Mouse (Mus musculus) limb, embryonic 14.5 days (tissue): ENCODE data around the gene Ndufa6. TPM values are rescaled to one million over a fixed set of nuclear protein-coding genes. Genes with fewer than 3 reads are reported as not detected.

Source experiments
- ATAC-seq: fragments of 200-750 bp; cut with Nextera tagmentation; 2 replicates; pipeline ENCODE4 v1.8.0; 2017; ENCODE audit warnings: low read depth, moderate number of reproducible peaks, moderate TSS enrichment; ENCODE audit not compliant: low FRiP score
- DNase-seq: peaks from one replicate; pipeline ENCODE4 v3.0.0-alpha.2; 2015; ENCODE audit warnings: low spot score
- H3K27ac ChIP-seq: fragments of 300-500 bp; sonication (generic); replicated peaks from 2 replicates; pipeline ENCODE4 v1.5.1; 2014; ENCODE audit warnings: low read depth, mild to moderate bottlenecking, low read length, moderate library complexity, mixed read lengths
- H3K27me3 ChIP-seq: fragments of 300-500 bp; sonication (generic); 2 replicates; pipeline ENCODE4 v1.6.1; 2014; ENCODE audit warnings: low read length, mixed read lengths; ENCODE audit not compliant: control insufficient read depth, insufficient read depth
- H3K36me3 ChIP-seq: fragments of 300-500 bp; sonication (generic); 2 replicates; pipeline ENCODE4 v1.6.1; 2014; ENCODE audit warnings: mild to moderate bottlenecking, low read length, moderate library complexity, mixed read lengths; ENCODE audit not compliant: control insufficient read depth, insufficient read depth
- H3K4me1 ChIP-seq: fragments of 300-500 bp; sonication (generic); 2 replicates; pipeline ENCODE4 v1.6.1; 2014; ENCODE audit warnings: antibody characterized with exemption, low read length, mixed read lengths; ENCODE audit not compliant: control insufficient read depth, insufficient read depth
- H3K4me2 ChIP-seq: fragments of 300-500 bp; sonication (generic); replicated peaks from 2 replicates; pipeline ENCODE4 v1.6.1; 2014; ENCODE audit warnings: low read depth, mild to moderate bottlenecking, low read length, moderate library complexity; ENCODE audit not compliant: severe bottlenecking
- H3K4me3 ChIP-seq: fragments of 300-500 bp; sonication (generic); replicated peaks from 2 replicates; pipeline ENCODE4 v1.5.1; 2014; ENCODE audit warnings: low read length
- H3K9ac ChIP-seq: fragments of 300-500 bp; sonication (generic); 2 replicates; pipeline ENCODE4 v1.6.1; 2014; ENCODE audit warnings: mild to moderate bottlenecking, low read depth, low read length, moderate library complexity; ENCODE audit not compliant: severe bottlenecking
- H3K9me3 ChIP-seq: fragments of 300-500 bp; sonication (generic); 2 replicates; pipeline ENCODE4 v1.6.1; 2016; ENCODE audit warnings: low read length; ENCODE audit not compliant: control insufficient read depth
- POLR2A ChIP-seq: fragments of 200-500 bp; IDR thresholded peaks from 2 replicates; pipeline ENCODE4 v1.8.0; 2012; ENCODE audit warnings: inconsistent platforms, mild to moderate bottlenecking, moderate library complexity, borderline replicate concordance; ENCODE audit not compliant: insufficient read depth, insufficient read length; ENCODE audit errors: extremely low read depth
- WGBS: fragments of 180-500 bp; shearing (Covaris S2); extraction: QIAGEN DNeasy Blood & Tissue Kit; methylation state at CpG from one replicate; pipeline ENCODE4 v1.1.7; 2014; 5-methylcytosine and 5-hydroxymethylcytosine counted together
- polyA plus RNA-seq, 2 experiments: library from polyadenylated mRNA; depleted of rRNA in 1 of 2; stranded (reverse) in 1 of 2; unstranded in 1 of 2; fragments of >200 nt; fragmentation: Nextera tagmentation in 1 of 2; extraction: Ambion mirVana in 1 of 2; gene quantifications; 2 replicates each; pipeline versions ENCODE4 v1.2.1 to v1.2.3; 2012 to 2014

Gene Ndufa6
- polyA plus RNA-seq, 2 experiments, result 318 to 348 TPM

DNA sequence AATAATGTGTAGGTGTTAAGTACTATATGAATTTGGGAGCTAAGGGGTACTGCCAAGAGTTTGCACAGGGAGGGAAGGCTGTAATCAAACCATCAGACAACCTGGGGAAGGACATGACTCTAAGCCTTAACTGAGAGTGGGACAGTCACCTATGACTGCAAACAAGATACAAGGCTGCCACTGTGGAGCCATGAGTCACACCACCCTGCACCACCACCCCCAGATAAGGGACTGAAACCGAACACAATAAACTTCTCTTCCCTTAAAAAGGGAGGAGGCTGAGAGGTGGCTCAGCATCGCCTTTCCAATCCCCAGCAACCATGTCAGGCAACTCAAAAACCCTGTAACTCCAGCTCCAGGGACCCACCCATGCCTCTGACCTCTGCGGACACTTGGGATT is 2.6 kb downstream of the Ndufa6 start:
- no peak for ATAC-seq
- peaks cover 25% of the 10 kb centered on the region for H3K4me1 ChIP-seq

DNA sequence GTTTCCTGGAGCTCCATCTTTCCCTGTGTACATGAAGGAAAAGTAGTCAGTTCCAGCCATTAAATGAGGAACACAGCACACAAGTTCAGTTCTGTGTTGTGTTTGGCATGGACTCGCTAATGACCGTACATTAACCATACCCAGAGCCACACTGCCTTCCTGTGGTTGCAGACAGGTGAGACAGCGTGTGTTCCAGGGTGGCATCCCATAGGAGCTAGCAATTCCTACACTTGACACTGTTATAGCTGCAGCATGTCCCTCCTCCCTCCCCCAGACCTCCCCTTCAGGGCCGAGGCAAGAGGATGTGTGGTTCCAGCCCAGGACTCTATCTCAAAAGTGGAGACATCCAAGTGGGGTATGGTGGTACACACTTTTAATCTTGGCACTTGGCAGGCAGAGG is 3.8 kb downstream of the Ndufa6 start:
- TF ChIP-seq POLR2A, result no peak
- H3K4me1 ChIP-seq, result peaks cover 25% of the 10 kb centered on the region
- H3K27ac ChIP-seq, result no peak overlapping the region
- 87% methylated on average over 4 of the region's 4 CpGs for WGBS
- no peak overlapping the region for H3K4me3 ChIP-seq
- no peaks in the 10 kb centered on the region for H3K9me3 ChIP-seq
- peaks cover 35% of the 10 kb centered on the region for H3K36me3 ChIP-seq
- DNase-seq (no peak), ATAC-seq (no peak)
- H3K4me2 ChIP-seq, result no peak overlapping the region
- no peaks in the 10 kb centered on the region for H3K27me3 ChIP-seq
- no peak overlapping the region for H3K9ac ChIP-seq

More for the DNA sequence above, 2.6 kb downstream of the Ndufa6 start:
- Histone ChIP-seq H3K4me3 (no peak overlapping the region), H3K27me3 (no peaks in the 10 kb centered on the region), H3K9me3 (no peaks in the 10 kb centered on the region), H3K36me3 (peaks cover 35% of the 10 kb centered on the region), H3K9ac (no peak overlapping the region), H3K4me2 (no peak overlapping the region), H3K27ac (no peak overlapping the region)
- TF ChIP-seq POLR2A, result no peak
- no peak for DNase-seq
- 77% methylated on average over 3 of the region's 3 CpGs for WGBS

DNA sequence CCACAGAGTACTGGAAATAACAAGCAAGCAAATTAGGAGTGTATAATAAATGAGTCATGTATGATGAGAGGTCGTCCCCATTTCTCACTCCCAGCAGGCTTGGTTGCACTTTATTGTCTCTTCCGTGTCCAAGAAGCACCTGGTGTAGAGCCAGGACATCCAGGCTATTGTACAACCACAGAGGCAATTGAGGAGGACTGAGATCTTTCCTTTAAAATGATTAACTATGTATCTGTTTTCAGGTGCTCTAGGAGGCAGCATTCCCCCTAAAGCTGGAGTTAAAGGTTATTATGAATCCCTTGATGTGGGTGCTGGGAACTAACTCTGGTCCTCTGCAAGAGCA is 5.2 kb downstream of the Ndufa6 start:
- Histone ChIP-seq H3K27ac (no peak overlapping the region), H3K9me3 (no peaks in the 10 kb centered on the region), H3K36me3 (peaks cover 35% of the 10 kb centered on the region), H3K4me1 (peaks cover 21% of the 10 kb centered on the region), H3K4me2 (no peak overlapping the region), H3K27me3 (no peaks in the 10 kb centered on the region), H3K9ac (no peak overlapping the region), H3K4me3 (no peak overlapping the region)
- DNase-seq (no peak), ATAC-seq (no peak)
- WGBS, result 89% methylated on average over 2 of the region's 2 CpGs
- no peak for TF ChIP-seq POLR2A

DNA sequence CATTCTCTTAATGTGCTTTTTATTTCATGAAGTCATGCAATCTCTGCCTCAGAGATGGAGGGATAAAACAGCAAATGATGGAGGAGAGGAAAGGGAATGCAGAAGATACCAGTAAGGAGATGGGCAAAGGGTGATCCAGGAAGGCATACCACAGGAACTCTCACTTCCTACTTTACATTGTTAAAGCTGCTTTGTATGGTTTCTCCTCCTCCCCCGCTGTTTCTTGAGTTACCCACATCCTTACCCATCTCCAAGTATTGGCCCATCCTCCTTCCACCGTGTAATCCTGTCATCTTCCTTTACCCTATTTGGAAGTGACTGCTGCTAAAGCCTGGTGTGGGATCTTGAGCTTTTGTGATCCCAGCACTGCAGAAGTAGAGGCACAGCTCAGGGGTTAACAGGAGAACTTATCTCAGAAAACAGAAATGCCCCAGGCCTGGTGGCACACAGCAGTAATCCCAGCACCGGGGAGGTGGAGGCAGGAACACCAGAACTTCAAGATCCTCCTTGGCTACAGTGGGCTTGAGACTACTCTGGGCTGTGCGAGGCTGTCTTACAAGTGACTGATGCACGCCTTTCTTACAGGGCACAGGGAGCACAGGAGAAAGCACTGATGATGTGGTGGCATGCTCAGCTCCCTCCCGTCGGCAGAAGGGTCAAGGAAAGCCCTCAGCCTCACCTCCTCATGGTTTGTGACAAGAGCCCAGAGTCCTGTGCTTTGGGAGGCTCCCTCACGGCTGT is 5.7 kb downstream of the Ndufa6 start:
- H3K9ac ChIP-seq, result no peak overlapping the region
- no peaks in the 10 kb centered on the region for H3K27me3 ChIP-seq
- no peak overlapping the region for H3K27ac ChIP-seq
- H3K36me3 ChIP-seq, result peaks cover 37% of the 10 kb centered on the region
- no peak overlapping the region for H3K4me3 ChIP-seq
- no peak for ATAC-seq
- no peak for TF ChIP-seq POLR2A
- no peak overlapping the region for H3K4me2 ChIP-seq
- H3K9me3 ChIP-seq, result no peaks in the 10 kb centered on the region
- H3K4me1 ChIP-seq, result peaks cover 21% of the 10 kb centered on the region
- 85% methylated on average over 8 of the region's 8 CpGs for WGBS
- DNase-seq, result no peak

DNA sequence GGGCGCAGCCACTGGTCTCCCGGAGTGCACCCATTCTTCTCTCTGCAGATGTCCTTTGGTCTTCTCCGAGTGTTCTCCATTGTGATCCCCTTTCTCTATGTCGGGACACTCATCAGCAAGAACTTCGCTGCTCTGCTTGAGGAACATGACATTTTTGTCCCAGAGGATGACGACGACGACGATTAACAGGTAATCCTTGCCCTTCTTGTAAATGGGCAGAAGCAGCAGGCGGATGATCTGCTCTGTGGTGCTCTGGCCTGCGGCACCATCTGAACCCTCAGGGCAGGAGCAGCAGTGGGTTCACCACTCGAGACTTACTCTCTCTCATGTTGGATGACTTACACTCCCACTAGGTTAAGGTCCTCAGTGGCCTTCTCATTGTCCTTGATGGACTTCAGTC is 6.3 kb downstream of the Ndufa6 start:
- WGBS, result 94% methylated on average over 12 of the region's 12 CpGs
- no peak overlapping the region for H3K9ac ChIP-seq
- no peak overlapping the region for H3K27ac ChIP-seq
- DNase-seq, result no peak
- no peak overlapping the region; the same call in 1 of the 2 replicates for H3K4me3 ChIP-seq
- H3K36me3 ChIP-seq, result peaks cover 37% of the 10 kb centered on the region
- H3K4me1 ChIP-seq, result peaks cover 15% of the 10 kb centered on the region
- no peak for TF ChIP-seq POLR2A
- ATAC-seq, result no peak
- H3K27me3 ChIP-seq, result no peaks in the 10 kb centered on the region
- H3K4me2 ChIP-seq, result no peak overlapping the region
- H3K9me3 ChIP-seq, result no peaks in the 10 kb centered on the region
